Mouse (Mus musculus): ENCODE data around the gene Fa2h. TPM values are rescaled to one million over a fixed set of nuclear protein-coding genes. Genes with fewer than 3 reads are reported as not detected.

Fa2h gene
- polyA plus RNA-seq (2015; fragmentation: Nextera tagmentation; extraction: Ambion mirVana), result not detected in 2 replicates

- Histone ChIP-seq H3K9ac (replicated peaks) (peak within 1 kb of the TSS; percentile 53), H3K4me2 (replicated peaks) (peak within 1 kb of the TSS; percentile 97), H3K4me3 (peak within 1 kb of the TSS; percentile 55), H3K36me3 (no peaks in the 10 kb centered on the region), H3K27ac (replicated peaks) (no peak within 1 kb of the TSS), H3K9me3 (no peaks in the 10 kb centered on the region), H3K4me1 (peaks cover 10% of the 10 kb centered on the region), H3K27me3 (peaks cover 61% of the 10 kb centered on the region)
- ATAC-seq (replicated peaks), result peak; percentile 95
- WGBS, result under 1% methylated on average over 64 of the region's 71 CpGs
Measured at GRCm38 (mm10) chr8:111393391-111394363, at the start of gene Fa2h. Gene Fa2h, minus strand, starts transcription at chr8:111393824.

GRCm38 (mm10) chr8:111439189-111439588 is 45.6 kb upstream of the Fa2h start:
- no peak overlapping the region for H3K9ac ChIP-seq (replicated peaks)

GRCm38 (mm10) chr8:111435071-111435828 is 41.6 kb upstream of the Fa2h start:
- Histone ChIP-seq H3K36me3 (no peaks in the 10 kb centered on the region), H3K27me3 (no peaks in the 10 kb centered on the region), H3K4me3 (no peak overlapping the region), H3K9ac (replicated peaks) (no peak overlapping the region), H3K4me1 (no peaks in the 10 kb centered on the region), H3K9me3 (no peaks in the 10 kb centered on the region), H3K27ac (replicated peaks) (no peak overlapping the region), H3K4me2 (replicated peaks) (no peak overlapping the region)
- 80% methylated on average over 11 of the region's 11 CpGs for WGBS
- ATAC-seq (replicated peaks), result no peak

More at GRCm38 (mm10) chr8:111439189-111439588, 45.6 kb upstream of the Fa2h start:
- ATAC-seq (replicated peaks), result no peak
- no peaks in the 10 kb centered on the region for H3K4me1 ChIP-seq
- no peaks in the 10 kb centered on the region for H3K36me3 ChIP-seq
- no peak overlapping the region for H3K4me2 ChIP-seq (replicated peaks)
- no peaks in the 10 kb centered on the region for H3K9me3 ChIP-seq
- WGBS, result 22% methylated on average over 9 of the region's 9 CpGs
- H3K27ac ChIP-seq (replicated peaks), result no peak overlapping the region
- no peak overlapping the region for H3K4me3 ChIP-seq
- H3K27me3 ChIP-seq, result no peaks in the 10 kb centered on the region

- no peaks in the 10 kb centered on the region for H3K36me3 ChIP-seq
- WGBS, result 79% methylated on average over 9 of the region's 9 CpGs
Measured at GRCm38 (mm10) chr8:111424646-111425045, 31.0 kb upstream of the Fa2h start.

DNA sequence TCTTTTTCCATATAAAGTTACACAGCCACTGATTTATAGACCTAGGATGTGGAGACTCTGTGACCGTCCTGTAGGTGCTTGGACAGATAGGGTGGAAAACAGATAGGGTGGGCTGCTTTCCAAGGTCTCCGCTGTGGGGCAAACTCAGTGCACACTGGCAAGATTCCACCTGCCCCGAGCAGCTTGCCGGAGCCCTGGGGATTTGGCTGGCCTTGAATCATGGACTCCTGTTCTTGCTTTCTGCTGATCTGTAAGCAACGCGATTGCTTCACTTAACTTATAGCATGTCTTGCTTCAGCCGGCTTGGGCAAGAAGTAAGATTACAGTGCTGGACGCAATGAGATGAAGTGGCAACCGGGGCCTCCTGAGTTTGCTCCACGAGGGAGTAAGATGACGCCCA is 30.6 kb upstream of the Fa2h start:
- no peak overlapping the region for H3K4me3 ChIP-seq
- no peak overlapping the region for H3K27ac ChIP-seq (replicated peaks)
- no peaks in the 10 kb centered on the region for H3K36me3 ChIP-seq
- no peaks in the 10 kb centered on the region for H3K27me3 ChIP-seq
- no peak overlapping the region for H3K9ac ChIP-seq (replicated peaks)
- no peak overlapping the region for H3K4me2 ChIP-seq (replicated peaks)
- H3K9me3 ChIP-seq, result no peaks in the 10 kb centered on the region
- no peaks in the 10 kb centered on the region for H3K4me1 ChIP-seq
- no peak for ATAC-seq (replicated peaks)
- WGBS, result 83% methylated on average over 11 of the region's 11 CpGs

More at GRCm38 (mm10) chr8:111424646-111425045, 31.0 kb upstream of the Fa2h start:
- H3K27ac ChIP-seq (replicated peaks), result no peak overlapping the region
- ATAC-seq (replicated peaks), result no peak
- no peak overlapping the region for H3K4me3 ChIP-seq
- H3K4me1 ChIP-seq, result no peaks in the 10 kb centered on the region
- no peak overlapping the region for H3K4me2 ChIP-seq (replicated peaks)
- no peaks in the 10 kb centered on the region for H3K27me3 ChIP-seq
- H3K9me3 ChIP-seq, result no peaks in the 10 kb centered on the region
- no peak overlapping the region for H3K9ac ChIP-seq (replicated peaks)

DNA sequence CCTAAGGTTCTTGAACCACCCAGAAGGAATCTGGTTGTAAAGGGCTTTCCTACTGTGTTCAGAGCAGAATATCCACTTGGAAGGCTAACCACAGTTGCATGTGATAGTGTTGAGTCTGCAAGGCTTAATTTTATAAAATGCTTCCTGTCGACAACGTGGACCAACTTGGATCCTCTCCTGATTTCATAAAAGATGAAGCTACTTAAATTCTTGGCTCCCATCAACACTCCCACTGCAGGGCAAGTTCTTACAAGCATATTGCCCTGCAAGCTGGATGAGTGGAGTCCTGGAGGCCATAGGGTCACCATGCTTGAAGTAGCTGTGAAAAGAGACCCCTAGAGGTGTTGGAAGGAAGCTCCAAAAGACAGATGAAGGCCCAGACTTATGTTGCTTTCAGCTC is 29.0 kb upstream of the Fa2h start:
- Histone ChIP-seq H3K36me3 (no peaks in the 10 kb centered on the region), H3K27me3 (no peaks in the 10 kb centered on the region), H3K4me3 (no peak overlapping the region), H3K4me1 (no peaks in the 10 kb centered on the region), H3K27ac (replicated peaks) (no peak overlapping the region), H3K4me2 (replicated peaks) (no peak overlapping the region), H3K9ac (replicated peaks) (no peak overlapping the region), H3K9me3 (no peaks in the 10 kb centered on the region)
- WGBS, result 73% methylated on average over 2 of the region's 2 CpGs
- no peak for ATAC-seq (replicated peaks)

- Histone ChIP-seq H3K4me3 (no peak overlapping the region), H3K27ac (replicated peaks) (no peak overlapping the region), H3K36me3 (no peaks in the 10 kb centered on the region), H3K27me3 (no peaks in the 10 kb centered on the region), H3K9ac (replicated peaks) (no peak overlapping the region), H3K9me3 (no peaks in the 10 kb centered on the region), H3K4me2 (replicated peaks) (no peak overlapping the region), H3K4me1 (no peaks in the 10 kb centered on the region)
- 72% methylated on average over 3 of the region's 3 CpGs for WGBS
- ATAC-seq (replicated peaks), result no peak
Measured at GRCm38 (mm10) chr8:111419171-111419570, 25.5 kb upstream of the Fa2h start.

DNA sequence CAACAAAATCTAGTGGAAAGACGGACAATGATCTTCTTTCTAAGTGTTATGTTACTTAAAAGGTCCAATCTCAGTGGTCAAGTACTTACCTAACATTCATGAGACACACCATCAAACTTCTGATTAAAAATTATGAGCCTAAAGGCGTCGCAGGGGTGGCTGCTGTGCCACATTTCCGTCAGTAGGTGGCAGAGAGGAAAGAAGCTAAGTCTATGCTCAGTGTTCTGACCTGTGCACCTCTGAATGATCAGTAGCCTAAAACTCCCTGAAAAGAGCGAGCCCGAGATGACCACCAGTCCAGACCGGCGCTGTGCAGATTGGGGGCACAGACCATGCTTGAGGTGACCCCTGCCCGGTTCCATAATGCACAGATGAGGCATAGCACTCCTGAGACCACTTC is 25.0 kb upstream of the Fa2h start:
- 30% methylated on average over 9 of the region's 9 CpGs for WGBS
- no peaks in the 10 kb centered on the region for H3K27me3 ChIP-seq
- no peaks in the 10 kb centered on the region for H3K4me1 ChIP-seq

DNA sequence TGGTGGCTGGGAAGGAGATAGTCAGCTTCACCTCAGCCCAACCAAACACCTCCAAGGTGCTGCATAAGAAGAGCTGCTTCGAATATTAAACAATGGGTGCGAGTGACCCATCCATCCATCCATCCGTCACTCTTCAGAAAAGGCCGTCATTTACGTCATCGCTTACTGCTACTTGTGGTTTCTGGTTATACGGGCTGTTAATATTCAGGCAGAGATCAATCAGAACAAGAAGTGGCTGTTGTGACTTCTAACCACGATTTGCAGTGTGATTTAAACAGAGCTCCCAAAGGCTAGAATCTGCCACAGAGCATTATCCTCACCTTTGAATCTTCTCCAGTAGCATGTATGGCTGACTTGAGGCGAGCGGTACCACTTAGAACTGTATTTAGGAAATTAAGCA is 23.6 kb upstream of the Fa2h start:
- H3K4me1 ChIP-seq, result no peaks in the 10 kb centered on the region
- H3K9ac ChIP-seq (replicated peaks), result no peak overlapping the region
- no peaks in the 10 kb centered on the region for H3K36me3 ChIP-seq
- no peak overlapping the region for H3K27ac ChIP-seq (replicated peaks)
- 90% methylated on average over 10 of the region's 10 CpGs for WGBS
- H3K27me3 ChIP-seq, result no peaks in the 10 kb centered on the region
- H3K9me3 ChIP-seq, result no peaks in the 10 kb centered on the region
- no peak for ATAC-seq (replicated peaks)
- H3K4me3 ChIP-seq, result no peak overlapping the region
- H3K4me2 ChIP-seq (replicated peaks), result no peak overlapping the region

More for the DNA sequence above, 25.0 kb upstream of the Fa2h start:
- Histone ChIP-seq H3K4me2 (replicated peaks) (no peak overlapping the region), H3K9me3 (no peaks in the 10 kb centered on the region), H3K4me3 (no peak overlapping the region), H3K36me3 (no peaks in the 10 kb centered on the region), H3K27ac (replicated peaks) (no peak overlapping the region), H3K9ac (replicated peaks) (no peak overlapping the region)
- ATAC-seq (replicated peaks), result no peak

DNA sequence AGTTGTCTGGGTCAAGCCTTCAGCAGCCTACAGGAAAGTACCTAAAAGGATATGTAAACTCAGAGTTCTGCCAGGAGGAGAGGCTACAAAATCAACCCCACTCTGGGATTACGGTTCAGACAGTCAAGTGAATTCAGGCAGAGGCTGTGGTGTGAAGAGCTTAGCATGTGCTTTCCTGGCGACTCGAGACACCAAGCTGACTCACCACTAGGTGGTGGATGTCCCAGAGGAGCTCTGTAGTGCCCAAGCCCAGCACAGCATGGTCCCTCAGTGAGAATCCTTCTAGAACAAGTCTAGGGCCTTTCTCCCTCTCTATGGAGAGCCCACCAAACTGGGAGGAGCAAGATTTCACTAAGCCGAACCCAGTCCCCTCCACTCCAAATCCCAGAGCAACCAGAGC is 9.8 kb upstream of the Fa2h start:
- no peak overlapping the region for H3K27ac ChIP-seq (replicated peaks)
- 45% methylated on average over 4 of the region's 4 CpGs for WGBS
- H3K4me1 ChIP-seq, result no peaks in the 10 kb centered on the region
- ATAC-seq (replicated peaks), result no peak
- H3K9ac ChIP-seq (replicated peaks), result no peak overlapping the region
- H3K27me3 ChIP-seq, result peaks cover 7% of the 10 kb centered on the region; the same call in 1 of the 2 replicates
- H3K4me3 ChIP-seq, result no peak overlapping the region
- H3K36me3 ChIP-seq, result no peaks in the 10 kb centered on the region
- H3K9me3 ChIP-seq, result no peaks in the 10 kb centered on the region
- no peak overlapping the region for H3K4me2 ChIP-seq (replicated peaks)

GRCm38 (mm10) chr8:111391268-111391667 is 2.4 kb downstream of the Fa2h start:
- no peak overlapping the region for H3K4me3 ChIP-seq
- no peaks in the 10 kb centered on the region for H3K36me3 ChIP-seq
- H3K27ac ChIP-seq (replicated peaks), result no peak overlapping the region
- peaks cover 10% of the 10 kb centered on the region for H3K4me1 ChIP-seq
- H3K9me3 ChIP-seq, result no peaks in the 10 kb centered on the region
- H3K4me2 ChIP-seq (replicated peaks), result no peak overlapping the region
- WGBS, result 21% methylated on average over 3 of the region's 3 CpGs
- H3K27me3 ChIP-seq, result peaks cover 53% of the 10 kb centered on the region
- H3K9ac ChIP-seq (replicated peaks), result no peak overlapping the region
- no peak for ATAC-seq (replicated peaks)

DNA sequence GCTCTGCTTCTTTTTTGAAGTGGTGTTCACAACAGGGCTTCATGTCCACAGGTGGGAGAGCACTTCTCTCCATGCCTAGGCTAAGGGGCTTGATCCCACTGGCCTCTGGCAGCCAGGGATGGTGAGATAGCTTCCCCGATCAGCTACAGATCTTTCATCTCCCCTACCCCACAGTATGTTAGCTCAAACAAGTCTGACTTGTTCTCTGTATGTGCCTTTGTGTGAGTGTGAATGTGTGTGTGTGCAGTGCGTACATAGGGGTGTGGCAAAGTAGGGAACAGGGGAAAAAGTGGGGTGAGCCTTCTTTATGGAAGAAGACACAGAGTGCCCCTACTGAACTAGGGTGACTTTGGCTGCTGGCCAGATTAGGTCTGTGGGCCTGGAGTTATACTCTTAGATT is 2.8 kb downstream of the Fa2h start:
- no peaks in the 10 kb centered on the region for H3K36me3 ChIP-seq
- 80% methylated on average over 2 of the region's 2 CpGs for WGBS
- H3K9ac ChIP-seq (replicated peaks), result no peak overlapping the region
- no peaks in the 10 kb centered on the region for H3K9me3 ChIP-seq
- peaks cover 10% of the 10 kb centered on the region for H3K4me1 ChIP-seq
- no peak overlapping the region for H3K4me3 ChIP-seq
- H3K27ac ChIP-seq (replicated peaks), result no peak overlapping the region
- no peak overlapping the region for H3K4me2 ChIP-seq (replicated peaks)
- peaks cover 50% of the 10 kb centered on the region for H3K27me3 ChIP-seq
- ATAC-seq (replicated peaks), result no peak
